Mouse (Mus musculus) embryonic fibroblast, embryonic 13.5 days (primary cell): Measurements from ENCODE around the gene Vil1. TPM values are rescaled to one million over a fixed set of nuclear protein-coding genes. Genes with fewer than 3 reads are reported as not detected.

ENCODE experiments used
- H3K27ac ChIP-seq: 2 replicates; pipeline ENCODE4 v1.5.1; 2012; ENCODE audit warnings: low read length, control low read depth, inconsistent platforms; ENCODE audit not compliant: insufficient read depth
- H3K4me1 ChIP-seq: 2 replicates; pipeline ENCODE4 v1.6.1; 2011; ENCODE audit warnings: low read length; ENCODE audit not compliant: control insufficient read depth, insufficient read depth
- H3K4me3 ChIP-seq: 2 replicates; pipeline ENCODE4 v1.5.1; 2011; ENCODE audit warnings: mild to moderate bottlenecking, control low read depth, low read length; ENCODE audit not compliant: insufficient read depth
- CTCF ChIP-seq: IDR thresholded peaks from 2 replicates; pipeline ENCODE4 v1.5.1; 2011; ENCODE audit warnings: mild to moderate bottlenecking, control low read depth, low read length, moderate library complexity, borderline replicate concordance; ENCODE audit not compliant: insufficient read depth
- POLR2A ChIP-seq: IDR thresholded peaks from 2 replicates; pipeline ENCODE4 v1.6.1; 2011; ENCODE audit warnings: low read depth, mild to moderate bottlenecking, control low read depth, low read length, moderate library complexity
- polyA plus RNA-seq: library from polyadenylated mRNA; stranded (reverse); fragments of >200 nt; gene quantifications from 2 replicates; pipeline ENCODE4 v1.2.4, GENCODE M21; 2011; ENCODE audit warnings: low read depth; ENCODE audit not compliant: missing spikeins, insufficient read length

Vil1 gene
- polyA plus RNA-seq, 1 experiment, result not detected

GRCm38 (mm10) chr1:74411753-74412325 is 2.7 kb downstream of the Vil1 start:
- TF ChIP-seq POLR2A (no peak), CTCF (no peak)
- H3K4me1 ChIP-seq, result no peaks in the 10 kb centered on the region
- H3K27ac ChIP-seq, result no peak overlapping the region
- H3K4me3 ChIP-seq, result no peak overlapping the region

GRCm38 (mm10) chr1:74412711-74413110 is 3.5 kb downstream of the Vil1 start:
- no peak for TF ChIP-seq POLR2A
- TF ChIP-seq CTCF, result no peak
- H3K4me3 ChIP-seq, result no peak overlapping the region
- no peaks in the 10 kb centered on the region for H3K4me1 ChIP-seq
- H3K27ac ChIP-seq, result no peak overlapping the region

GRCm38 (mm10) chr1:74415143-74415542 is 6.0 kb downstream of the Vil1 start:
- Histone ChIP-seq H3K27ac (no peak overlapping the region), H3K4me3 (no peak overlapping the region), H3K4me1 (no peaks in the 10 kb centered on the region)
- TF ChIP-seq POLR2A, result no peak
- TF ChIP-seq CTCF, result no peak

- no peaks in the 10 kb centered on the region for H3K4me1 ChIP-seq
- H3K4me3 ChIP-seq, result no peak overlapping the region
- TF ChIP-seq CTCF (no peak), POLR2A (no peak)
- H3K27ac ChIP-seq, result no peak overlapping the region
Observed at GRCm38 (mm10) chr1:74418747-74419439, 9.7 kb downstream of the Vil1 start.

GRCm38 (mm10) chr1:74419440-74419794 is 10.2 kb downstream of the Vil1 start:
- H3K4me3 ChIP-seq, result no peak overlapping the region
- no peak overlapping the region for H3K27ac ChIP-seq
- no peak for TF ChIP-seq POLR2A
- TF ChIP-seq CTCF, result no peak
- H3K4me1 ChIP-seq, result no peaks in the 10 kb centered on the region

GRCm38 (mm10) chr1:74423147-74423546 is 14.0 kb downstream of the Vil1 start:
- Histone ChIP-seq H3K4me1 (no peaks in the 10 kb centered on the region), H3K27ac (no peak overlapping the region), H3K4me3 (no peak overlapping the region)
- TF ChIP-seq POLR2A (no peak), CTCF (no peak)

- H3K4me3 ChIP-seq, result no peak overlapping the region
- H3K27ac ChIP-seq, result no peak overlapping the region
- no peaks in the 10 kb centered on the region for H3K4me1 ChIP-seq
- no peak for TF ChIP-seq POLR2A
- TF ChIP-seq CTCF, result no peak
Observed at GRCm38 (mm10) chr1:74425845-74426244, 16.7 kb downstream of the Vil1 start.

- no peak overlapping the region for H3K27ac ChIP-seq
- TF ChIP-seq POLR2A (no peak), CTCF (no peak)
- 0 out of 2 replicates have a peak, but pooled peaks cover under 1% of the 10 kb centered on the region for H3K4me1 ChIP-seq
- H3K4me3 ChIP-seq, result no peak overlapping the region
Observed at GRCm38 (mm10) chr1:74433220-74433619, 24.0 kb downstream of the Vil1 start.

GRCm38 (mm10) chr1:74434596-74434995 is 25.4 kb downstream of the Vil1 start:
- TF ChIP-seq CTCF (no peak), POLR2A (no peak)
- Histone ChIP-seq H3K4me1 (0 out of 2 replicates have a peak, but pooled peaks cover 3% of the 10 kb centered on the region), H3K4me3 (no peak overlapping the region), H3K27ac (no peak overlapping the region)

GRCm38 (mm10) chr1:74435563-74435962 is 26.4 kb downstream of the Vil1 start:
- Histone ChIP-seq H3K27ac (no peak overlapping the region), H3K4me1 (0 out of 2 replicates have a peak, but pooled peaks cover 3% of the 10 kb centered on the region), H3K4me3 (no peak overlapping the region)
- TF ChIP-seq CTCF, result no peak
- TF ChIP-seq POLR2A, result no peak
